Mouse (Mus musculus): Measurements from ENCODE around the gene Elovl6. TPM values are rescaled to one million over a fixed set of nuclear protein-coding genes. Genes with fewer than 3 reads are reported as not detected.

The Elovl6 gene
- polyA plus RNA-seq, 1 experiment from 2014 or later = 25.0 TPM

GRCm38 (mm10) chr3:129650293-129650612 is 118.1 kb downstream of the Elovl6 start:
- H3K9me3 ChIP-seq (ENCODE audit: control insufficient read depth, low read length) = no peaks in the 10 kb centered on the region
- no peak overlapping the region for H3K4me3 ChIP-seq (ENCODE audit: low read depth, low read length)
- peak; percentile 42; the same call in 1 of the 2 replicates for ATAC-seq (ENCODE audit: low read depth)
- no peak overlapping the region for H3K4me2 ChIP-seq (ENCODE audit: low read depth, low read length)
- H3K27ac ChIP-seq (replicated peaks; ENCODE audit: low read depth, low read length) = no peak overlapping the region
- peaks cover 5% of the 10 kb centered on the region; the same call in 1 of the 2 replicates for H3K4me1 ChIP-seq (ENCODE audit: control insufficient read depth, insufficient read depth, low read length)
- H3K36me3 ChIP-seq (ENCODE audit: control insufficient read depth, insufficient read depth, low read length) = no peaks in the 10 kb centered on the region
- no peak overlapping the region for H3K9ac ChIP-seq (ENCODE audit: low read depth, low read length)
- H3K27me3 ChIP-seq (replicated peaks; ENCODE audit: control insufficient read depth, insufficient read depth, low read length) = no peaks in the 10 kb centered on the region
- no peak for DNase-seq (ENCODE audit: low spot score)

GRCm38 (mm10) chr3:129650931-129651330 is 118.8 kb downstream of the Elovl6 start:
- H3K9ac ChIP-seq (ENCODE audit: low read depth, low read length) = no peak overlapping the region
- no peak overlapping the region for H3K4me2 ChIP-seq (ENCODE audit: low read depth, low read length)
- no peaks in the 10 kb centered on the region for H3K9me3 ChIP-seq (ENCODE audit: control insufficient read depth, low read length)
- H3K4me1 ChIP-seq (ENCODE audit: control insufficient read depth, insufficient read depth, low read length) = peaks cover 5% of the 10 kb centered on the region; the same call in 1 of the 2 replicates
- H3K4me3 ChIP-seq (ENCODE audit: low read depth, low read length) = no peak overlapping the region
- DNase-seq (ENCODE audit: low spot score) (no peak), ATAC-seq (ENCODE audit: low read depth) (no peak)
- H3K27me3 ChIP-seq (replicated peaks; ENCODE audit: control insufficient read depth, insufficient read depth, low read length) = no peaks in the 10 kb centered on the region
- no peaks in the 10 kb centered on the region for H3K36me3 ChIP-seq (ENCODE audit: control insufficient read depth, insufficient read depth, low read length)
- 16% methylated on average over 1 of the region's 1 CpGs for WGBS
- H3K27ac ChIP-seq (replicated peaks; ENCODE audit: low read depth, low read length) = no peak overlapping the region

GRCm38 (mm10) chr3:129651765-129652164 is 119.6 kb downstream of the Elovl6 start:
- Histone ChIP-seq H3K9ac (ENCODE audit: low read depth, low read length) (no peak overlapping the region), H3K4me3 (ENCODE audit: low read depth, low read length) (no peak overlapping the region), H3K9me3 (ENCODE audit: control insufficient read depth, low read length) (no peaks in the 10 kb centered on the region), H3K27me3 (replicated peaks; ENCODE audit: control insufficient read depth, insufficient read depth, low read length) (no peaks in the 10 kb centered on the region), H3K4me2 (ENCODE audit: low read depth, low read length) (no peak overlapping the region), H3K4me1 (ENCODE audit: control insufficient read depth, insufficient read depth, low read length) (peaks cover 5% of the 10 kb centered on the region; the same call in 1 of the 2 replicates), H3K27ac (replicated peaks; ENCODE audit: low read depth, low read length) (no peak overlapping the region), H3K36me3 (ENCODE audit: control insufficient read depth, insufficient read depth, low read length) (no peaks in the 10 kb centered on the region)
- 90% methylated on average over 8 of the region's 8 CpGs for WGBS
- DNase-seq (ENCODE audit: low spot score) = no peak
- no peak for ATAC-seq (ENCODE audit: low read depth)

GRCm38 (mm10) chr3:129652476-129652875 is 120.3 kb downstream of the Elovl6 start:
- ATAC-seq (ENCODE audit: low read depth) (no peak), DNase-seq (ENCODE audit: low spot score) (no peak)
- Histone ChIP-seq H3K9me3 (ENCODE audit: control insufficient read depth, low read length) (no peaks in the 10 kb centered on the region), H3K4me1 (ENCODE audit: control insufficient read depth, insufficient read depth, low read length) (peaks cover under 1% of the 10 kb centered on the region; the same call in 1 of the 2 replicates), H3K36me3 (ENCODE audit: control insufficient read depth, insufficient read depth, low read length) (no peaks in the 10 kb centered on the region), H3K4me2 (ENCODE audit: low read depth, low read length) (no peak overlapping the region), H3K4me3 (ENCODE audit: low read depth, low read length) (no peak overlapping the region), H3K27ac (replicated peaks; ENCODE audit: low read depth, low read length) (no peak overlapping the region), H3K9ac (ENCODE audit: low read depth, low read length) (no peak overlapping the region), H3K27me3 (replicated peaks; ENCODE audit: control insufficient read depth, insufficient read depth, low read length) (no peaks in the 10 kb centered on the region)
- WGBS = 79% methylated on average over 4 of the region's 4 CpGs

- no peaks in the 10 kb centered on the region for H3K4me1 ChIP-seq (ENCODE audit: control insufficient read depth, insufficient read depth, low read length)
- DNase-seq (ENCODE audit: low spot score) (no peak), ATAC-seq (ENCODE audit: low read depth) (no peak)
- no peaks in the 10 kb centered on the region for H3K27me3 ChIP-seq (replicated peaks; ENCODE audit: control insufficient read depth, insufficient read depth, low read length)
- H3K4me3 ChIP-seq (ENCODE audit: low read depth, low read length) = no peak overlapping the region
- no peak overlapping the region for H3K27ac ChIP-seq (replicated peaks; ENCODE audit: low read depth, low read length)
- H3K4me2 ChIP-seq (ENCODE audit: low read depth, low read length) = no peak overlapping the region
- H3K9me3 ChIP-seq (ENCODE audit: control insufficient read depth, low read length) = no peaks in the 10 kb centered on the region
- 83% methylated on average over 4 of the region's 4 CpGs for WGBS
- H3K9ac ChIP-seq (ENCODE audit: low read depth, low read length) = no peak overlapping the region
- H3K36me3 ChIP-seq (ENCODE audit: control insufficient read depth, insufficient read depth, low read length) = no peaks in the 10 kb centered on the region
Observed at GRCm38 (mm10) chr3:129656540-129656939, 124.4 kb downstream of the Elovl6 start.

- H3K9ac ChIP-seq (ENCODE audit: low read depth, low read length) = no peak overlapping the region
- ATAC-seq (ENCODE audit: low read depth) (no peak), DNase-seq (ENCODE audit: low spot score) (peak; percentile 61)
- no peak overlapping the region for H3K4me2 ChIP-seq (ENCODE audit: low read depth, low read length)
- WGBS = 76% methylated on average over 9 of the region's 9 CpGs
- H3K4me1 ChIP-seq (ENCODE audit: control insufficient read depth, insufficient read depth, low read length) = no peaks in the 10 kb centered on the region
- H3K4me3 ChIP-seq (ENCODE audit: low read depth, low read length) = no peak overlapping the region
- no peaks in the 10 kb centered on the region for H3K27me3 ChIP-seq (replicated peaks; ENCODE audit: control insufficient read depth, insufficient read depth, low read length)
- 0 out of 2 replicates have a peak, but pooled peaks cover under 1% of the 10 kb centered on the region for H3K9me3 ChIP-seq (ENCODE audit: control insufficient read depth, low read length)
- no peak overlapping the region for H3K27ac ChIP-seq (replicated peaks; ENCODE audit: low read depth, low read length)
- no peaks in the 10 kb centered on the region for H3K36me3 ChIP-seq (ENCODE audit: control insufficient read depth, insufficient read depth, low read length)
Observed at GRCm38 (mm10) chr3:129657222-129657621, 125.1 kb downstream of the Elovl6 start.

GRCm38 (mm10) chr3:129657775-129658174 is 125.6 kb downstream of the Elovl6 start:
- no peak overlapping the region for H3K9ac ChIP-seq (ENCODE audit: low read depth, low read length)
- no peak overlapping the region for H3K27ac ChIP-seq (replicated peaks; ENCODE audit: low read depth, low read length)
- 89% methylated on average over 11 of the region's 11 CpGs for WGBS
- H3K4me2 ChIP-seq (ENCODE audit: low read depth, low read length) = no peak overlapping the region
- H3K27me3 ChIP-seq (replicated peaks; ENCODE audit: control insufficient read depth, insufficient read depth, low read length) = no peaks in the 10 kb centered on the region
- H3K36me3 ChIP-seq (ENCODE audit: control insufficient read depth, insufficient read depth, low read length) = no peaks in the 10 kb centered on the region
- H3K4me1 ChIP-seq (ENCODE audit: control insufficient read depth, insufficient read depth, low read length) = no peaks in the 10 kb centered on the region
- H3K9me3 ChIP-seq (ENCODE audit: control insufficient read depth, low read length) = 0 out of 2 replicates have a peak, but pooled peaks cover 5% of the 10 kb centered on the region
- DNase-seq (ENCODE audit: low spot score) (no peak), ATAC-seq (ENCODE audit: low read depth) (no peak)
- no peak overlapping the region for H3K4me3 ChIP-seq (ENCODE audit: low read depth, low read length)

- Histone ChIP-seq H3K27me3 (replicated peaks; ENCODE audit: control insufficient read depth, insufficient read depth, low read length) (no peaks in the 10 kb centered on the region), H3K4me3 (ENCODE audit: low read depth, low read length) (no peak overlapping the region), H3K27ac (replicated peaks; ENCODE audit: low read depth, low read length) (no peak overlapping the region), H3K4me1 (ENCODE audit: control insufficient read depth, insufficient read depth, low read length) (no peaks in the 10 kb centered on the region), H3K36me3 (ENCODE audit: control insufficient read depth, insufficient read depth, low read length) (no peaks in the 10 kb centered on the region), H3K4me2 (ENCODE audit: low read depth, low read length) (no peak overlapping the region), H3K9me3 (ENCODE audit: control insufficient read depth, low read length) (peaks cover 11% of the 10 kb centered on the region; the same call in 1 of the 2 replicates), H3K9ac (ENCODE audit: low read depth, low read length) (no peak overlapping the region)
- no peak for DNase-seq (ENCODE audit: low spot score)
- WGBS = 89% methylated on average over 7 of the region's 7 CpGs
- no peak for ATAC-seq (ENCODE audit: low read depth)
Observed at GRCm38 (mm10) chr3:129658776-129659175, 126.6 kb downstream of the Elovl6 start.

- Histone ChIP-seq H3K36me3 (ENCODE audit: control insufficient read depth, insufficient read depth, low read length) (no peaks in the 10 kb centered on the region), H3K27me3 (replicated peaks; ENCODE audit: control insufficient read depth, insufficient read depth, low read length) (no peaks in the 10 kb centered on the region), H3K4me1 (ENCODE audit: control insufficient read depth, insufficient read depth, low read length) (no peaks in the 10 kb centered on the region), H3K4me3 (ENCODE audit: low read depth, low read length) (no peak overlapping the region), H3K27ac (replicated peaks; ENCODE audit: low read depth, low read length) (no peak overlapping the region), H3K9ac (ENCODE audit: low read depth, low read length) (no peak overlapping the region), H3K9me3 (ENCODE audit: control insufficient read depth, low read length) (peaks cover 11% of the 10 kb centered on the region; the same call in 1 of the 2 replicates), H3K4me2 (ENCODE audit: low read depth, low read length) (no peak overlapping the region)
- no peak for DNase-seq (ENCODE audit: low spot score)
- WGBS = 68% methylated on average over 2 of the region's 2 CpGs
- ATAC-seq (ENCODE audit: low read depth) = no peak
Observed at GRCm38 (mm10) chr3:129663906-129664305, 131.8 kb downstream of the Elovl6 start.

Measured in embryonic facial prominence, embryonic 14.5 days (tissue).